Mouse (Mus musculus) hindbrain, embryonic 13.5 days (tissue): ENCODE measurements around the gene Glis3. TPM values are rescaled to one million over a fixed set of nuclear protein-coding genes. Genes with fewer than 3 reads are reported as not detected.

Experiments
- ATAC-seq: fragments of 200-750 bp; cut with Nextera tagmentation; 2 replicates; pipeline ENCODE4 v1.8.0; 2017; ENCODE audit warnings: moderate TSS enrichment; ENCODE audit not compliant: low FRiP score
- H3K27ac ChIP-seq: fragments of 300-500 bp; sonication (generic); 2 replicates; pipeline ENCODE4 v1.5.1; 2015; ENCODE audit warnings: inconsistent platforms, mild to moderate bottlenecking, moderate library complexity
- H3K27me3 ChIP-seq: fragments of 300-500 bp; sonication (generic); 2 replicates; pipeline ENCODE4 v1.6.1; 2015; ENCODE audit warnings: mild to moderate bottlenecking, inconsistent platforms
- H3K36me3 ChIP-seq: fragments of 300-500 bp; sonication (generic); 2 replicates; pipeline ENCODE4 v1.6.1; 2015; ENCODE audit warnings: mild to moderate bottlenecking, inconsistent platforms
- H3K4me1 ChIP-seq: fragments of 300-500 bp; sonication (generic); replicated peaks from 2 replicates; pipeline ENCODE4 v1.6.1; 2015; ENCODE audit warnings: inconsistent platforms
- H3K4me2 ChIP-seq: fragments of 300-500 bp; sonication (generic); 2 replicates; pipeline ENCODE4 v1.6.1; 2015; ENCODE audit warnings: inconsistent platforms, mild to moderate bottlenecking, moderate library complexity
- H3K4me3 ChIP-seq: fragments of 300-500 bp; sonication (generic); 2 replicates; pipeline ENCODE4 v1.5.1; 2015; ENCODE audit warnings: mild to moderate bottlenecking, inconsistent platforms
- H3K9ac ChIP-seq: fragments of 300-500 bp; sonication (generic); 2 replicates; pipeline ENCODE4 v1.6.1; 2015; ENCODE audit warnings: mild to moderate bottlenecking, inconsistent platforms
- H3K9me3 ChIP-seq: fragments of 300-500 bp; sonication (generic); 2 replicates; pipeline ENCODE4 v1.6.1; 2016; ENCODE audit warnings: inconsistent platforms
- WGBS: fragments of 180-500 bp; shearing (Covaris S2); methylation state at CpG from one replicate; pipeline ENCODE4 v1.1.7; 2015; 5-methylcytosine and 5-hydroxymethylcytosine counted together
- polyA plus RNA-seq: library from polyadenylated mRNA; unstranded; fragments of >200 nt; fragmentation: Nextera tagmentation; extraction: Ambion mirVana; gene quantifications from 2 replicates; pipeline ENCODE4 v1.2.1, GENCODE M21; 2015

Gene Glis3
- polyA plus RNA-seq, 1 experiment from 2014 or later: 3.5 TPM

- no peak for ATAC-seq
- H3K9me3 ChIP-seq: no peaks in the 10 kb centered on the region
- no peaks in the 10 kb centered on the region for H3K36me3 ChIP-seq
- no peak overlapping the region for H3K4me2 ChIP-seq
- H3K27me3 ChIP-seq: peaks cover 3% of the 10 kb centered on the region; the same call in 1 of the 2 replicates
- H3K4me3 ChIP-seq: no peak overlapping the region
- 93% methylated on average over 12 of the region's 12 CpGs for WGBS
- 0 out of 2 replicates have a peak, but pooled peaks cover 7% of the 10 kb centered on the region for H3K4me1 ChIP-seq
- H3K27ac ChIP-seq: no peak overlapping the region
- H3K9ac ChIP-seq: no peak overlapping the region
These were observed 102.9 kb downstream of the Glis3 start for GRCm38 (mm10) chr19:28577023-28577422.

- H3K9ac ChIP-seq: no peak overlapping the region
- H3K4me3 ChIP-seq: no peak overlapping the region
- no peak overlapping the region for H3K4me2 ChIP-seq
- 0 out of 2 replicates have a peak, but pooled peaks cover 7% of the 10 kb centered on the region for H3K4me1 ChIP-seq
- no peaks in the 10 kb centered on the region for H3K36me3 ChIP-seq
- WGBS: 79% methylated on average over 6 of the region's 6 CpGs
- H3K27ac ChIP-seq: no peak overlapping the region
- H3K27me3 ChIP-seq: peaks cover 3% of the 10 kb centered on the region; the same call in 1 of the 2 replicates
- no peaks in the 10 kb centered on the region for H3K9me3 ChIP-seq
- no peak for ATAC-seq
These were observed 103.3 kb downstream of the Glis3 start for GRCm38 (mm10) chr19:28576619-28577018.

DNA sequence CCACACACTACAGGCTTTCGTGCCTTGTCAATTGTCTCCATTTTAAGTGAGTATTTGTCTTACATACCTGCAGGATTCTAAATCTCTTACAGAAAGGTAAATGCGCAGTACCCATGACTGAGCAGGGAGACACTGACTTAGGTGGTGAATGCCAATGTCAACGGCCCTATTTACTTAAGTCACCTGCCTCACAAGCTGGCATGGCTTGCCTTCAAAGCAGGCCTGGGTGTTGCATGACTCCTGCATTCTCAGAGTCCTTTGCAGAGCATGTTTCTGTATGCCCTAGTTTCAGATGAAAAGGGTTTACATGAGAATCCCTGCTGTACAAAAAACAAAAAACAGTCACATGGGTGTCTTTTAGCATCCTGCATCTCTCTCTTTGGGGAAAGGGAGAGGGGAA lies 106.2 kb downstream of the Glis3 start:
- Histone ChIP-seq H3K4me1 (0 out of 2 replicates have a peak, but pooled peaks cover 2% of the 10 kb centered on the region), H3K27me3 (peaks cover 3% of the 10 kb centered on the region; the same call in 1 of the 2 replicates), H3K9ac (no peak overlapping the region), H3K4me3 (no peak overlapping the region), H3K27ac (no peak overlapping the region), H3K9me3 (no peaks in the 10 kb centered on the region), H3K36me3 (no peaks in the 10 kb centered on the region), H3K4me2 (no peak overlapping the region)
- ATAC-seq: no peak
- WGBS: 92% methylated on average over 3 of the region's 3 CpGs

GRCm38 (mm10) chr19:28569856-28570255 lies 110.0 kb downstream of the Glis3 start:
- WGBS: 68% methylated on average over 3 of the region's 3 CpGs
- Histone ChIP-seq H3K4me2 (no peak overlapping the region), H3K9ac (no peak overlapping the region)

GRCm38 (mm10) chr19:28567100-28567499 lies 112.8 kb downstream of the Glis3 start:
- Histone ChIP-seq H3K27ac (no peak overlapping the region), H3K9me3 (no peaks in the 10 kb centered on the region), H3K4me1 (peaks cover 7% of the 10 kb centered on the region; the same call in 1 of the 2 replicates), H3K27me3 (no peaks in the 10 kb centered on the region; the same call in 1 of the 2 replicates), H3K36me3 (no peaks in the 10 kb centered on the region), H3K4me2 (no peak overlapping the region), H3K9ac (no peak overlapping the region), H3K4me3 (no peak overlapping the region)
- WGBS: 29% methylated on average over 1 of the region's 1 CpGs
- no peak for ATAC-seq

More at GRCm38 (mm10) chr19:28569856-28570255, 110.0 kb downstream of the Glis3 start:
- Histone ChIP-seq H3K27ac (no peak overlapping the region), H3K36me3 (no peaks in the 10 kb centered on the region), H3K27me3 (no peaks in the 10 kb centered on the region; the same call in 1 of the 2 replicates), H3K4me3 (no peak overlapping the region), H3K4me1 (peaks cover 7% of the 10 kb centered on the region; the same call in 1 of the 2 replicates), H3K9me3 (no peaks in the 10 kb centered on the region)
- no peak for ATAC-seq

DNA sequence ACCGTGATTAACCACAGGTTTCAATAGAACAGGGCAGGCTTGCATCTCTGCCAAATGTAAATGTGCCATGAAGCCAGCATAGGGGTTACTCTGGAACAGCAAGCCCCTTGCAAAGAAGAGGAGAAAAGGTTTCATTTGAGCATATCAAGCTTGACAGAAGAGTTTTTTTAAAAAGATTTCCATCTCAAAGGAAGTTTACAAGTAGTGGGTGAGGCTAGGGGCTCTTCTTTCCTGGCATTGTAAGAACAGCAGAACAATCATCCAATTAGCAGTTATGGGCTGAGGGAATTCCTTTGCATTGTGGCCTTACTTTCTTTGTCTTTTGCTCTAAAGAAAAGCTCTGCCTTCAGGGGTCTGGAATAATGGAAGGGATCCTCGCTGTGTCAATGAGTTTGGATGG lies 113.3 kb downstream of the Glis3 start:
- H3K9me3 ChIP-seq: no peaks in the 10 kb centered on the region
- H3K27ac ChIP-seq: no peak overlapping the region
- WGBS: 4% methylated on average over 2 of the region's 2 CpGs
- no peak overlapping the region for H3K4me3 ChIP-seq
- H3K4me1 ChIP-seq: peaks cover 8% of the 10 kb centered on the region
- no peak overlapping the region for H3K4me2 ChIP-seq
- no peaks in the 10 kb centered on the region for H3K36me3 ChIP-seq
- no peaks in the 10 kb centered on the region; the same call in 1 of the 2 replicates for H3K27me3 ChIP-seq
- no peak for ATAC-seq
- no peak overlapping the region for H3K9ac ChIP-seq

DNA sequence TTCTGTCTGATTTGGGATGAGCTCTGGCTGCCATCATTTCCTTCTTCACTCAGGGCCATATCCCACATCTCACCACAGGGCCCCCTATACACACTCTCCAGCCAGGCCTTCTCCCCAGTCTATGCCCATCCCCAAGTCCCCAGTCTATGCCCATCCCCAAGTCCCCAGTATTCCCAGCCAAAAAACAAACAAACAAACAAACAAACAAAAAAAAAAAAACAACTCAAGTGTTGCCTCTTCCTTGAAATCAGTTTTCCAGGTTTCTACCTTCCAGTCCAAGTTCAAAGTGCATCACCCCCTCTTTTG lies 118.2 kb downstream of the Glis3 start:
- Histone ChIP-seq H3K4me2 (no peak overlapping the region), H3K9me3 (no peaks in the 10 kb centered on the region), H3K9ac (no peak overlapping the region), H3K27ac (no peak overlapping the region), H3K4me3 (no peak overlapping the region), H3K27me3 (no peaks in the 10 kb centered on the region), H3K4me1 (peaks cover 23% of the 10 kb centered on the region), H3K36me3 (no peaks in the 10 kb centered on the region)
- ATAC-seq: no peak; the same call in 1 of the 2 replicates

GRCm38 (mm10) chr19:28560801-28561696 lies 118.8 kb downstream of the Glis3 start:
- Histone ChIP-seq H3K4me1 (peaks cover 20% of the 10 kb centered on the region), H3K4me3 (no peak overlapping the region), H3K9ac (no peak overlapping the region; the same call in 1 of the 2 replicates), H3K27me3 (no peaks in the 10 kb centered on the region), H3K9me3 (no peaks in the 10 kb centered on the region), H3K27ac (no peak overlapping the region), H3K36me3 (no peaks in the 10 kb centered on the region), H3K4me2 (no peak overlapping the region)
- no peak for ATAC-seq
- WGBS: 18% methylated on average over 8 of the region's 8 CpGs

DNA sequence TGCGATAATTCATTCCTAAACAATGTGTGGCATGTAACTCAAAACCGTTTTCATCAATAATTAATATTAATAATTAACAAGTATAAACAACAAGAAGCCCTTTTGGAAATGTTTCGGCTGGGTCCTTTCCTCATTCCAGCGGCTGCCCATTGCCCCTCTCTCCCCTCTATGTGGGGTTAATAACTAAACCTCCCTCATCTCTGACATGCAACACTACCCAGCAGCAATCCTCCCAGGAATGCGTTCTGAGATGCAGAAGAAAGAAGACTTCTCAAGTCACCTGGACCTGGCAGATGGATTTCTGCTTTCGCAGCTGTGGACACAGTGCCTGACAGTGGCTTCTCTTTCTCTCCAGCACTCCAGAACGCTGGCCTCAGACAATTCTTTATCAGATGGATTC lies 120.0 kb downstream of the Glis3 start:
- no peak overlapping the region for H3K4me3 ChIP-seq
- ATAC-seq: no peak
- H3K27me3 ChIP-seq: no peaks in the 10 kb centered on the region
- H3K36me3 ChIP-seq: no peaks in the 10 kb centered on the region
- H3K9ac ChIP-seq: no peak overlapping the region
- H3K27ac ChIP-seq: no peak overlapping the region
- H3K9me3 ChIP-seq: no peaks in the 10 kb centered on the region
- WGBS: 56% methylated on average over 7 of the region's 7 CpGs
- no peak overlapping the region for H3K4me2 ChIP-seq
- peaks cover 20% of the 10 kb centered on the region for H3K4me1 ChIP-seq

- peaks cover 20% of the 10 kb centered on the region for H3K4me1 ChIP-seq
- no peak for ATAC-seq
- no peak overlapping the region for H3K27ac ChIP-seq
- H3K4me3 ChIP-seq: no peak overlapping the region
- WGBS: 72% methylated on average over 10 of the region's 10 CpGs
- H3K9ac ChIP-seq: no peak overlapping the region
- no peaks in the 10 kb centered on the region for H3K9me3 ChIP-seq
- no peaks in the 10 kb centered on the region for H3K36me3 ChIP-seq
- H3K27me3 ChIP-seq: no peaks in the 10 kb centered on the region
- no peak overlapping the region for H3K4me2 ChIP-seq
These were observed 120.5 kb downstream of the Glis3 start for GRCm38 (mm10) chr19:28559400-28559799.

- Histone ChIP-seq H3K4me2 (no peak overlapping the region), H3K9me3 (no peaks in the 10 kb centered on the region), H3K4me1 (peaks cover 20% of the 10 kb centered on the region), H3K4me3 (no peak overlapping the region), H3K27ac (no peak overlapping the region), H3K27me3 (no peaks in the 10 kb centered on the region), H3K36me3 (no peaks in the 10 kb centered on the region), H3K9ac (no peak overlapping the region)
- WGBS: 74% methylated on average over 8 of the region's 8 CpGs
- ATAC-seq: no peak
These were observed 121.2 kb downstream of the Glis3 start for GRCm38 (mm10) chr19:28558661-28559060.

- Histone ChIP-seq H3K27me3 (no peaks in the 10 kb centered on the region), H3K9ac (no peak overlapping the region), H3K9me3 (no peaks in the 10 kb centered on the region), H3K4me2 (no peak overlapping the region), H3K4me1 (peaks cover 20% of the 10 kb centered on the region), H3K4me3 (no peak overlapping the region), H3K36me3 (no peaks in the 10 kb centered on the region), H3K27ac (no peak overlapping the region)
- WGBS: 67% methylated on average over 5 of the region's 5 CpGs
- no peak for ATAC-seq
These were observed 122.1 kb downstream of the Glis3 start for GRCm38 (mm10) chr19:28557559-28558328.
